Mouse (Mus musculus) small intestine, adult 2 months (tissue): Measurements from ENCODE around the gene Adipor1. TPM values are rescaled to one million over a fixed set of nuclear protein-coding genes. Genes with fewer than 3 reads are reported as not detected.

Source experiments
- H3K27ac ChIP-seq: fragments of 200-500 bp; 2 replicates; pipeline ENCODE4 v1.5.1; 2012; ENCODE audit warnings: low read depth, low read length, control low read depth, inconsistent platforms; ENCODE audit not compliant: insufficient read depth
- H3K27me3 ChIP-seq: fragments of 200-500 bp; 2 replicates; pipeline ENCODE4 v1.6.1; 2012; ENCODE audit warnings: mild to moderate bottlenecking, moderate library complexity, low read length, inconsistent platforms; ENCODE audit not compliant: control insufficient read depth, insufficient read depth
- H3K36me3 ChIP-seq: fragments of 200-500 bp; 2 replicates; pipeline ENCODE4 v1.6.1; 2012; ENCODE audit warnings: mild to moderate bottlenecking, low read length, control low read depth, inconsistent platforms; ENCODE audit not compliant: control insufficient read depth, insufficient read depth
- H3K4me1 ChIP-seq: fragments of 200-500 bp; 2 replicates; pipeline ENCODE4 v1.6.1; 2012; ENCODE audit warnings: low read length, inconsistent platforms, mixed read lengths; ENCODE audit not compliant: control insufficient read depth, insufficient read depth, insufficient read length
- H3K4me3 ChIP-seq: fragments of 200-500 bp; 2 replicates; pipeline ENCODE4 v1.5.1; 2012; ENCODE audit warnings: low read depth, mild to moderate bottlenecking, control low read depth, inconsistent platforms, low read length, moderate library complexity
- CTCF ChIP-seq: fragments of 200-500 bp; IDR thresholded peaks from 2 replicates; pipeline ENCODE4 v1.5.1; 2012; ENCODE audit warnings: low read depth, mild to moderate bottlenecking, control low read depth, inconsistent platforms, low read length, moderate library complexity, mixed read lengths; ENCODE audit not compliant: insufficient replicate concordance, insufficient read length; ENCODE audit errors: extremely low read depth
- POLR2A ChIP-seq: fragments of 200-500 bp; IDR thresholded peaks from 2 replicates; pipeline ENCODE4 v1.6.1; 2012; ENCODE audit warnings: low read depth, mild to moderate bottlenecking, control low read depth, inconsistent platforms, low read length, moderate library complexity
- WGBS: fragments of 180-500 bp; shearing (Covaris S2); methylation state at CpG from one replicate; pipeline ENCODE4 v1.1.7; 2018; 5-methylcytosine and 5-hydroxymethylcytosine counted together
- polyA plus RNA-seq: library from polyadenylated mRNA; depleted of rRNA; stranded (reverse); fragments of >200 nt; gene quantifications from 2 replicates; pipeline ENCODE4 v1.2.3, GENCODE M21; 2012

Adipor1 gene
- polyA plus RNA-seq, 1 experiment, result 97.7 TPM

- H3K4me1 ChIP-seq, result peaks cover 10% of the 10 kb centered on the region; the same call in 1 of the 2 replicates
- WGBS, result 69% methylated on average over 4 of the region's 4 CpGs
- TF ChIP-seq CTCF (no peak), POLR2A (no peak)
- no peak overlapping the region for H3K27ac ChIP-seq
- H3K4me3 ChIP-seq, result no peak overlapping the region
- no peaks in the 10 kb centered on the region; the same call in 1 of the 2 replicates for H3K27me3 ChIP-seq
- no peaks in the 10 kb centered on the region for H3K36me3 ChIP-seq
Measured at GRCm38 (mm10) chr1:134384581-134384980, 30.6 kb upstream of the Adipor1 start.

DNA sequence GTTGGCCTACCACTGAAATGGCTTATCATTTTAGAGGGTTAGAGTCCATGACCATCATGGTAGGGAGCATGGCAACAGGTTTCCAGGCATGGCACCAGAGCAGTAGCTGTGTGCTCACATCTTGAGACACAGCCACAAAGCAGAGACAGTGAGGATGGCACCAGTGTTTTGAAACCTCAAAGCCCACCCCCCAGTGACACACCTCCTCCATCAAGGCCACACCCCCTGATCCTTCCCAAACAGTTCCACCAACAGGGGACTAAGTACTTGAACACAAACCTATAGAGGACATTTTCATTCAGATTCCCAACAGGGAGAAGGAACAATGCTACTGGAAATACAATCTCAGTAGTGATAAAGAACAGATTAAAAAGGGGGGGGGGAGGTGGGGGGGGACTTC lies 30.0 kb upstream of the Adipor1 start:
- Histone ChIP-seq H3K4me1 (peaks cover 9% of the 10 kb centered on the region; the same call in 1 of the 2 replicates), H3K4me3 (no peak overlapping the region), H3K27ac (no peak overlapping the region), H3K36me3 (no peaks in the 10 kb centered on the region), H3K27me3 (no peaks in the 10 kb centered on the region; the same call in 1 of the 2 replicates)
- no peak for TF ChIP-seq POLR2A
- no peak for TF ChIP-seq CTCF

- Histone ChIP-seq H3K4me3 (no peak within 1 kb of the TSS), H3K27me3 (no peaks in the 10 kb centered on the region; the same call in none of the 2 replicates), H3K4me1 (peaks cover 6% of the 10 kb centered on the region; the same call in 1 of the 2 replicates), H3K36me3 (no peaks in the 10 kb centered on the region), H3K27ac (no peak within 1 kb of the TSS)
- no peak for TF ChIP-seq POLR2A
- 100% methylated on average over 1 of the region's 1 CpGs for WGBS
Measured at GRCm38 (mm10) chr1:134385666-134386065, 29.5 kb upstream of the Adipor1 start, which contains the start of gene 4933406M09Rik. 4933406M09Rik (plus strand) TSS chr1:134385940.

GRCm38 (mm10) chr1:134393827-134394226 lies 21.4 kb upstream of the Adipor1 start:
- 60% methylated on average over 5 of the region's 5 CpGs for WGBS
- H3K36me3 ChIP-seq, result no peaks in the 10 kb centered on the region
- no peaks in the 10 kb centered on the region for H3K4me1 ChIP-seq
- TF ChIP-seq POLR2A (no peak), CTCF (no peak)
- H3K27me3 ChIP-seq, result no peaks in the 10 kb centered on the region; the same call in 1 of the 2 replicates
- H3K4me3 ChIP-seq, result no peak overlapping the region
- no peak overlapping the region for H3K27ac ChIP-seq

GRCm38 (mm10) chr1:134398210-134398609 lies 17.0 kb upstream of the Adipor1 start:
- H3K27me3 ChIP-seq, result no peaks in the 10 kb centered on the region
- H3K27ac ChIP-seq, result no peak overlapping the region
- TF ChIP-seq CTCF (no peak), POLR2A (no peak)
- WGBS, result 88% methylated on average over 12 of the region's 12 CpGs
- no peaks in the 10 kb centered on the region for H3K36me3 ChIP-seq
- no peak overlapping the region for H3K4me3 ChIP-seq
- H3K4me1 ChIP-seq, result no peaks in the 10 kb centered on the region

GRCm38 (mm10) chr1:134399735-134400134 lies 15.4 kb upstream of the Adipor1 start:
- Histone ChIP-seq H3K4me3 (no peak overlapping the region), H3K27ac (no peak overlapping the region), H3K36me3 (no peaks in the 10 kb centered on the region), H3K27me3 (no peaks in the 10 kb centered on the region), H3K4me1 (no peaks in the 10 kb centered on the region)
- 63% methylated on average over 5 of the region's 5 CpGs for WGBS
- peak; percentile 16; the same call in 1 of the 2 replicates for TF ChIP-seq CTCF
- TF ChIP-seq POLR2A, result no peak

- peak within 1 kb of the TSS; percentile 4; the same call in 1 of the 2 replicates for H3K27ac ChIP-seq
- under 1% methylated on average over 43 of the region's 43 CpGs for WGBS
- H3K4me3 ChIP-seq, result peak within 1 kb of the TSS; percentile 87
- H3K4me1 ChIP-seq, result peaks cover 3% of the 10 kb centered on the region; the same call in 1 of the 2 replicates
- TF ChIP-seq POLR2A (no peak; the same call in 1 of the 2 replicates), CTCF (no peak)
- peaks cover 4% of the 10 kb centered on the region; the same call in 1 of the 2 replicates for H3K36me3 ChIP-seq
- H3K27me3 ChIP-seq, result no peaks in the 10 kb centered on the region
Measured at GRCm38 (mm10) chr1:134405509-134406413, 9.4 kb upstream of the Adipor1 start, which contains the start of gene Cyb5r1. Cyb5r1 (plus strand) TSS chr1:134405559.
